Mouse (Mus musculus): ENCODE data around the gene Map2k5. TPM values are rescaled to one million over a fixed set of nuclear protein-coding genes. Genes with fewer than 3 reads are reported as not detected.

The Map2k5 gene
- total RNA-seq, 2 experiments from 2014 or later: 31.6 to 34.0 TPM

- no peak for DNase-seq (ENCODE audit: low spot score in 2 of 2)
Measured at GRCm38 (mm10) chr9:63194791-63195190, 182.9 kb downstream of the Map2k5 start.

DNA sequence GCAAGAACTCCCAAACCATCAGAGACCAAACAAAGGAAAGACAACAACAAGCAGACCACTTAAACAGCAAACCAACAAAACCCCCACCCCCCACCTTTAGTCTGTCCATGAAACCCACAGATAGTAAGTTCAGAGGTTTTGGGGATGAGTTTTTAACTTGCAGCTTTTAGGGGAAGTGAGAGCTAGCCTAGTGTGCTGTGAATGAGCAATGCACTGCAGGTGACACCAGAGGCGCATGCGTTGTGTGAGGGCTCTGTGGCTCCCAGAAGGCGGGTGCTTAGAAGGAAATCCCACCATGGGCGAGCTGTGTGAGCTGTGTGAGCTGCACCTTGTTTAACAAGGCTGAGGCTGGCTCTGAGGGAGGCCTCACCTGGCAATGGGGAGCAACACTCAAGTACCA is 184.9 kb downstream of the Map2k5 start:
- DNase-seq (ENCODE audit: low spot score in 2 of 2): no peak

GRCm38 (mm10) chr9:63187310-63187709 is 190.4 kb downstream of the Map2k5 start:
- DNase-seq (ENCODE audit: low spot score in 2 of 2): no peak

- no peak for DNase-seq (ENCODE audit: low spot score in 2 of 2)
Measured at GRCm38 (mm10) chr9:63185249-63185648, 192.5 kb downstream of the Map2k5 start.

- DNase-seq (ENCODE audit: low spot score in 2 of 2): no peak
Measured at GRCm38 (mm10) chr9:63183864-63184263, 193.8 kb downstream of the Map2k5 start.

GRCm38 (mm10) chr9:63182306-63182960 is 195.3 kb downstream of the Map2k5 start:
- DNase-seq (ENCODE audit: low spot score in 2 of 2): no peak

- no peak for DNase-seq (ENCODE audit: low spot score in 2 of 2)
Measured at GRCm38 (mm10) chr9:63181337-63182178, 196.1 kb downstream of the Map2k5 start.

DNA sequence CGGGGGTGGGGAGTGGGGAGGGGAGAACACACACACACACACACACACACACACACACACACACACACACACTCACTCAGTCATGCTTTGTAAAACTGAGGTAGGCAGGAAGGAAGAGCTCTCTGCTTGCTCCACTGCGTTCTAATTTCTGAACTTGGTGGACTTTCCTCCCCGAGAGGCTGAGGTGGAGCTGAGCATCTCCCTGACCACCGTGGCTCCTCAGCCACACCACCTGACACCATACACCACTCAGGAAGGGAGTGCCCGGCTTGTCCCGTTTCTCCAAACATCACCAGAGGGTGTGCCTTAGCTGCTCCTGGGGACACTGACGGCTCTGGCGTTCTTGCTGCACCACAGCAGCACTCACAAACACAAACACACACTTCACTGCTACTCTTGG is 199.4 kb downstream of the Map2k5 start:
- no peak for DNase-seq (ENCODE audit: low spot score in 2 of 2)

DNA sequence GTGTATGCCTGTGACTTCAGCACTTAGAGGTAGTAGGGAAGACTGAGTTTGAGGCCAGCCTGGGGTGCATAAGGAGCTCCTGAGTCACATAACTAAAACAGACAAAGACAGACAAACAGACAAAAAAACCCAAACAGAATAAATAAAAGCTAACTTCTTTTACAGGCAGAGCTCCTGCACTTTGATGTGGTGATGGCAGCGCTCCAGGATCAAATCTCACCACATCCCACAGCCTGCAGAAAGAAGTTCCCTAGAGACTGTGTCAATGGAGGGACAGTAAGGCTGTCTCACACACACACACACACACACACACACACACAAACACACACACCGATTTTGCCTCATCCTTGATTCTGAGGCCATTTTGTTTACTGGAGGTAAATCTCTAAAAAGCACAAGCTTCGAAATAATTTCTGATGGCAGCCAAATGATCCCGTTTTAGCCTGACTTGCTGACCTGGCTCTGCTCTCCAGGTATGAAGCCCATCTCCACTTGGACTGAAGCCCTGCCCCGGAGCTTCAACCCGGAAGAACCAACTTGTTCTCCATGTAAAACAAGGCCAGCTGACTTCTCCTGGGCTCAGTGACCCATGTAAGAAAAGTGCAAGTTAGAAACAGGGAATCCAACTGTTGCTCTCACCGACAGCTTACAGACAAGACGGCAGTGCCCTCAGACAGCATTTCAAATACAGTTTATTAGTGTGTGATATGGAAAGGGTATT is 203.5 kb downstream of the Map2k5 start:
- DNase-seq (ENCODE audit: low spot score in 2 of 2): no peak

DNA sequence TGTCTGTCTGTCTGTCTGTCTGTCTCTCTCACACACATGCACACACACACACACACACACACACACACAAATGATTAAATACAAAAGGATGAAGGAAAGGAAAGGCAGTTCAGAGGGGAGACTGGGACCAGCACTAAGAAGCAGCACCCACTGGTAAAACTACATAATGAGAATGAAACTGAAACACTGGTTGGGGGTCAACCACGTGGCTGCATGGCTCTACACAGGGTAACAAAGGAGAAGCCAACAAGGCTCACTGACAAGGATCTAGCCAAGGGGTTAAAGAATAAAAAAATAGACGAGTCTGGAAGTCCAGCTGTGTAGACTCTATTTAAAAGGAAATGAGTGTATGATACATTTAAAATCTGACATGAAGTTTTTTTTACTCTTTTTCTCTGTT is 205.8 kb downstream of the Map2k5 start:
- no peak for DNase-seq (ENCODE audit: low spot score in 2 of 2)

DNA sequence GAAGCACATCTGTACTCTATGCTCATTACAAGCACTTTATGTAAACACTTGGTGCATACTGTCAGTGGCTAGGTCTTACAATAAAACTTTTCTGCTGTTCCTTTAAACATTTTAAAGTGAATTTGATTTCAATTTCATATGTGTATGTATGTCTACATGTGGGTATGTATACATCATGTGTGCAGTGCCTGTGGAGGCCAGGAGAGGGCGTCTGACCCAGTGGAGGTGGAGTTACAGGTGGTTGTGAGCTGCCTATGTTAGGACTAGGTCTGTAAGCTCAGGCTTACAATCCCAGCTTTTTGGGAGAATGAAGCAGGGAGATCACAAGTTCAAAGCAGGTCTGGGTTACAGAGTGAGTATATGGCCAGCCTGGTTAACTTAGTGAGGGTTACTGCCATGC is 208.6 kb downstream of the Map2k5 start:
- no peak for DNase-seq (ENCODE audit: low spot score in 2 of 2)

DNA sequence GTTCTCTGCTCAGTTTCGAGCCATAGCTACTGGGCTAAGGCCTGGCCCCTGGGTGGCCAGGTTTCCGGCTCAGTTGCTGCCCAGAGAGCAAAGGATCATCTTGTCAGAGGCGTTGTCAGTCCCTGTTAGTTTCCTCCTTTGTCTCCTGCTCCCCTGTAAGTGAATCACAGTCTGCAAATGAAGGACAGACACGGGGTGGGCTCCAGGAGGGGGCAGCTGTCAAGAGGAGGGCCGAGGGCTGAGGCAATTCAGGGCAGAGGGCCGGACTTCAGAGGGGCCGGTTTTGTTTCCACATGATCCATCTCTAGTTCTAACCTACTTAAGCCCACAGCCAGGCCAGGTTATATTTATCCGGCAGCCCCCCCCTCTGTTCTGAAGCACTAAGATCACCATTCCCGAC is 212.6 kb downstream of the Map2k5 start:
- no peak for DNase-seq (ENCODE audit: low spot score in 2 of 2)

- no peak for DNase-seq (ENCODE audit: low spot score in 2 of 2)
Measured at GRCm38 (mm10) chr9:63163756-63164155, 213.9 kb downstream of the Map2k5 start.

GRCm38 (mm10) chr9:63151949-63152348 is 225.8 kb downstream of the Map2k5 start:
- no peak for DNase-seq (ENCODE audit: low spot score in 2 of 2)

DNA sequence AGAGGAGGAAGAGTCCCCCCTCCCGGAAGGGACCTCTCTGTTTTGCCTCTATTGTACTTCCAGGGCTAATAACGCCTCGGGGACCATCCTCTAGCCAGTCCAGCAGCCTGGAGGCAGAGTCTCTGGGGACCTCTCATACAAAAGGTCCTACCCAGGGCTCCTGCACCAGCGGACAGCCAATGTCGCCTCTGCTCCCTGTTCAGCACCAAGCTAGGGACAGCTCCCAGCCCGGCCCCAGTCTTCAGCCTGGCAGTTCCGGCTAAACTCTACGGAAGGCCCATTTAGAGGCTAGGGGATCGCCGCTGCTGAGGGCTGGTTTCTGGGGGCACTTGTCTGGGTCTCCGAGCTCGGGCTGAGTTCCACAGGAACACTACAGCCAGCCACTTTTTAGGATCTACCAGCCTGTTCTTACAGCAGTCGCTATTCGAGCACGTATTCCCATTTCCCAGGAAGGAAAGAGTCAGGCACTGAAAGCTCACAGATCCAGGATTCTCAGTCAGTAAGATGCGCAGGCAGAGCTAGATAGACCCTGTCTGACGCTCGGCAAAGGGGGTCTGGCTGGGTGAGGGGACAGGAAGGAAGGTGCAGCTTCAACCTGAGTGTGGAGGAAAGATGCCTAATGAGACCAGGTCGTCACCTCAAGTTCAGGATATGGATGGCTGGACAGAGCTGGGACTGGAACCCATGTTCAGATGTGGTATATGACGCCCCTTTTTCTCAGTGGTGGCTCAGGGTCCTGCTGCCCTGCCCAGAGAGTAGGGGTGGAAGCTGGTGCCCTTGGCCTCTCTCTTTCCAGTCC is 226.4 kb downstream of the Map2k5 start:
- DNase-seq (ENCODE audit: low spot score in 2 of 2): no peak

DNA sequence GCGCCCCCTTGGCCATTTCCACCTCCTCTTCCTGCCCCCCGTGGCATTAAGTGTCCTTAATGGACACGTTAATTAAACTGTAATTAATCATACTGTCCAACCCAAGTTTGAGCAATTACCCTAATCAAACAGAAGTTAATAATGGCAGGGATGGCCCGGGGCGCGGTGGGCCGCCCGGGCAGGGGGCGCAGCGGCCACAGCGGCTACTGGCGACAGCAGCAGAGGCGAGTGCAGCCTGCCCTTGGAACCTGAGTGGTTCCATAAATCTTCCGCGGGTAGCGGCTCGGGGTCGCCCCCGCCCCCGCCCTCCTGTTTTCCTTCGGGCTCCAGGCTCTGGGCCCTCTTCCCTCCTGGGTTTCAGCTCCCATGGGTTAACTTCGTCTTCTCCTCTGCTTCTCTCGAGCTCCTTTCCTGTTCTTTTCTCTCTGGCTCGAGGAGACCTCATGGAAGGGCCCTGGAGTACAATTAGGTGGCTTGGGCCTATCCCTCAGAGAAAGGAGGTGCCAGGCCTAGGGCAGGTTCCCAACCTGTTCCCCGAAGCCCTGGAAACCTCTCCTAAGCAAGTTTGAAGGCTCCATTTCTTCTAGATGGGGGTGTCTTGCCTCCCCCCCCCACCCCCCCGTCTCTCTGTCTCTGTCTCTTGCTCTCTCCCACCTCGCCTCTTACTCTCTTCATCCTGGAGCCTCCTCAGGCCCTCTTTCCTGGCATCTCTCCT is 227.5 kb downstream of the Map2k5 start:
- no peak for DNase-seq (ENCODE audit: low spot score in 2 of 2)

GRCm38 (mm10) chr9:63149372-63149766 is 228.3 kb downstream of the Map2k5 start:
- no peak for DNase-seq (ENCODE audit: low spot score in 2 of 2)

GRCm38 (mm10) chr9:63148410-63149371 is 229.0 kb downstream of the Map2k5 start, which contains the start of gene Skor1:
TSS of gene Skor1 (minus strand) at chr9:63148961.
- no peak for DNase-seq (ENCODE audit: low spot score in 2 of 2)

- DNase-seq (ENCODE audit: low spot score in 2 of 2): no peak
Measured at GRCm38 (mm10) chr9:63147786-63148409, 229.8 kb downstream of the Map2k5 start.
